Mouse (Mus musculus): ENCODE results near the gene Dapl1. TPM values are rescaled to one million over a fixed set of nuclear protein-coding genes. Genes with fewer than 3 reads are reported as not detected.

Dapl1 gene
- polyA plus RNA-seq, 1 experiment from 2014 or later = 0.96 TPM

- H3K4me2 ChIP-seq (ENCODE audit: low read length) = no peak overlapping the region
- no peak overlapping the region for H3K4me3 ChIP-seq (replicated peaks; ENCODE audit: low read depth, low read length)
- H3K27me3 ChIP-seq (ENCODE audit: control insufficient read depth, insufficient read depth, low read length) = no peaks in the 10 kb centered on the region
- 94% methylated on average over 3 of the region's 3 CpGs for WGBS
- H3K36me3 ChIP-seq (ENCODE audit: control insufficient read depth, insufficient read depth, low read length) = no peaks in the 10 kb centered on the region
- ATAC-seq (ENCODE audit: low FRiP score, low TSS enrichment) (no peak), DNase-seq (no peak)
- no peak overlapping the region for H3K9ac ChIP-seq (replicated peaks; ENCODE audit: low read length)
- H3K9me3 ChIP-seq (ENCODE audit: control insufficient read depth, low read length) = no peaks in the 10 kb centered on the region
- H3K4me1 ChIP-seq (ENCODE audit: control insufficient read depth, insufficient read depth, low read length) = no peaks in the 10 kb centered on the region
- no peak overlapping the region for H3K27ac ChIP-seq (replicated peaks; ENCODE audit: low read depth, low read length)
Measured at GRCm38 (mm10) chr2:59448516-59448915, 35.9 kb upstream of the Dapl1 start.

GRCm38 (mm10) chr2:59448921-59449320, 35.5 kb upstream of the Dapl1 start:
- H3K4me2 ChIP-seq (ENCODE audit: low read length) = no peak overlapping the region
- no peak overlapping the region for H3K27ac ChIP-seq (replicated peaks; ENCODE audit: low read depth, low read length)
- ATAC-seq (ENCODE audit: low FRiP score, low TSS enrichment) (no peak), DNase-seq (no peak)
- no peaks in the 10 kb centered on the region for H3K27me3 ChIP-seq (ENCODE audit: control insufficient read depth, insufficient read depth, low read length)
- no peaks in the 10 kb centered on the region for H3K36me3 ChIP-seq (ENCODE audit: control insufficient read depth, insufficient read depth, low read length)
- no peak overlapping the region for H3K4me3 ChIP-seq (replicated peaks; ENCODE audit: low read depth, low read length)
- H3K4me1 ChIP-seq (ENCODE audit: control insufficient read depth, insufficient read depth, low read length) = no peaks in the 10 kb centered on the region
- no peaks in the 10 kb centered on the region for H3K9me3 ChIP-seq (ENCODE audit: control insufficient read depth, low read length)
- WGBS = 69% methylated on average over 4 of the region's 4 CpGs
- no peak overlapping the region for H3K9ac ChIP-seq (replicated peaks; ENCODE audit: low read length)

- no peak overlapping the region for H3K27ac ChIP-seq (replicated peaks; ENCODE audit: low read depth, low read length)
- no peaks in the 10 kb centered on the region for H3K36me3 ChIP-seq (ENCODE audit: control insufficient read depth, insufficient read depth, low read length)
- H3K4me2 ChIP-seq (ENCODE audit: low read length) = no peak overlapping the region
- ATAC-seq (ENCODE audit: low FRiP score, low TSS enrichment) (no peak), DNase-seq (no peak)
- H3K9ac ChIP-seq (replicated peaks; ENCODE audit: low read length) = no peak overlapping the region
- H3K27me3 ChIP-seq (ENCODE audit: control insufficient read depth, insufficient read depth, low read length) = no peaks in the 10 kb centered on the region
- no peaks in the 10 kb centered on the region for H3K4me1 ChIP-seq (ENCODE audit: control insufficient read depth, insufficient read depth, low read length)
- WGBS = 94% methylated on average over 2 of the region's 2 CpGs
- no peak overlapping the region for H3K4me3 ChIP-seq (replicated peaks; ENCODE audit: low read depth, low read length)
- no peaks in the 10 kb centered on the region for H3K9me3 ChIP-seq (ENCODE audit: control insufficient read depth, low read length)
Measured at GRCm38 (mm10) chr2:59451675-59452074, 32.8 kb upstream of the Dapl1 start.

GRCm38 (mm10) chr2:59452102-59452501, 32.4 kb upstream of the Dapl1 start:
- 48% methylated on average over 3 of the region's 3 CpGs for WGBS
- no peaks in the 10 kb centered on the region for H3K9me3 ChIP-seq (ENCODE audit: control insufficient read depth, low read length)
- no peak overlapping the region for H3K27ac ChIP-seq (replicated peaks; ENCODE audit: low read depth, low read length)
- no peak overlapping the region for H3K4me2 ChIP-seq (ENCODE audit: low read length)
- no peaks in the 10 kb centered on the region for H3K36me3 ChIP-seq (ENCODE audit: control insufficient read depth, insufficient read depth, low read length)
- no peaks in the 10 kb centered on the region for H3K4me1 ChIP-seq (ENCODE audit: control insufficient read depth, insufficient read depth, low read length)
- no peaks in the 10 kb centered on the region for H3K27me3 ChIP-seq (ENCODE audit: control insufficient read depth, insufficient read depth, low read length)
- no peak overlapping the region for H3K9ac ChIP-seq (replicated peaks; ENCODE audit: low read length)
- DNase-seq (no peak), ATAC-seq (ENCODE audit: low FRiP score, low TSS enrichment) (no peak)
- H3K4me3 ChIP-seq (replicated peaks; ENCODE audit: low read depth, low read length) = no peak overlapping the region

- H3K4me2 ChIP-seq (ENCODE audit: low read length) = no peak overlapping the region
- H3K9ac ChIP-seq (replicated peaks; ENCODE audit: low read length) = no peak overlapping the region
- H3K27ac ChIP-seq (replicated peaks; ENCODE audit: low read depth, low read length) = no peak overlapping the region
- no peaks in the 10 kb centered on the region for H3K4me1 ChIP-seq (ENCODE audit: control insufficient read depth, insufficient read depth, low read length)
- H3K4me3 ChIP-seq (replicated peaks; ENCODE audit: low read depth, low read length) = no peak overlapping the region
- 95% methylated on average over 6 of the region's 6 CpGs for WGBS
- no peaks in the 10 kb centered on the region for H3K36me3 ChIP-seq (ENCODE audit: control insufficient read depth, insufficient read depth, low read length)
- no peak for DNase-seq
- no peaks in the 10 kb centered on the region; the same call in 1 of the 2 replicates for H3K9me3 ChIP-seq (ENCODE audit: control insufficient read depth, low read length)
- no peak for ATAC-seq (ENCODE audit: low FRiP score, low TSS enrichment)
- no peaks in the 10 kb centered on the region for H3K27me3 ChIP-seq (ENCODE audit: control insufficient read depth, insufficient read depth, low read length)
Measured at GRCm38 (mm10) chr2:59462086-59462485, 22.4 kb upstream of the Dapl1 start.

- no peak overlapping the region for H3K4me3 ChIP-seq (replicated peaks; ENCODE audit: low read depth, low read length)
- WGBS = 78% methylated on average over 12 of the region's 12 CpGs
- no peak overlapping the region for H3K9ac ChIP-seq (replicated peaks; ENCODE audit: low read length)
- no peaks in the 10 kb centered on the region for H3K27me3 ChIP-seq (ENCODE audit: control insufficient read depth, insufficient read depth, low read length)
- DNase-seq (no peak), ATAC-seq (ENCODE audit: low FRiP score, low TSS enrichment) (no peak)
- no peaks in the 10 kb centered on the region; the same call in 1 of the 2 replicates for H3K9me3 ChIP-seq (ENCODE audit: control insufficient read depth, low read length)
- no peak overlapping the region for H3K27ac ChIP-seq (replicated peaks; ENCODE audit: low read depth, low read length)
- no peaks in the 10 kb centered on the region for H3K36me3 ChIP-seq (ENCODE audit: control insufficient read depth, insufficient read depth, low read length)
- no peak overlapping the region for H3K4me2 ChIP-seq (ENCODE audit: low read length)
- H3K4me1 ChIP-seq (ENCODE audit: control insufficient read depth, insufficient read depth, low read length) = no peaks in the 10 kb centered on the region
Measured at GRCm38 (mm10) chr2:59463428-59464182, 20.8 kb upstream of the Dapl1 start.

GRCm38 (mm10) chr2:59465671-59466070, 18.8 kb upstream of the Dapl1 start:
- no peak overlapping the region for H3K4me2 ChIP-seq (ENCODE audit: low read length)
- no peak overlapping the region for H3K27ac ChIP-seq (replicated peaks; ENCODE audit: low read depth, low read length)
- no peak for ATAC-seq (ENCODE audit: low FRiP score, low TSS enrichment)
- no peaks in the 10 kb centered on the region for H3K36me3 ChIP-seq (ENCODE audit: control insufficient read depth, insufficient read depth, low read length)
- H3K27me3 ChIP-seq (ENCODE audit: control insufficient read depth, insufficient read depth, low read length) = no peaks in the 10 kb centered on the region
- H3K4me3 ChIP-seq (replicated peaks; ENCODE audit: low read depth, low read length) = no peak overlapping the region
- no peaks in the 10 kb centered on the region for H3K9me3 ChIP-seq (ENCODE audit: control insufficient read depth, low read length)
- H3K4me1 ChIP-seq (ENCODE audit: control insufficient read depth, insufficient read depth, low read length) = no peaks in the 10 kb centered on the region
- WGBS = 24% methylated on average over 5 of the region's 5 CpGs
- no peak for DNase-seq
- no peak overlapping the region for H3K9ac ChIP-seq (replicated peaks; ENCODE audit: low read length)

GRCm38 (mm10) chr2:59466358-59466757, 18.1 kb upstream of the Dapl1 start:
- no peaks in the 10 kb centered on the region for H3K36me3 ChIP-seq (ENCODE audit: control insufficient read depth, insufficient read depth, low read length)
- no peaks in the 10 kb centered on the region for H3K9me3 ChIP-seq (ENCODE audit: control insufficient read depth, low read length)
- H3K4me2 ChIP-seq (ENCODE audit: low read length) = no peak overlapping the region
- no peak for ATAC-seq (ENCODE audit: low FRiP score, low TSS enrichment)
- no peak overlapping the region for H3K27ac ChIP-seq (replicated peaks; ENCODE audit: low read depth, low read length)
- H3K4me3 ChIP-seq (replicated peaks; ENCODE audit: low read depth, low read length) = no peak overlapping the region
- no peaks in the 10 kb centered on the region for H3K4me1 ChIP-seq (ENCODE audit: control insufficient read depth, insufficient read depth, low read length)
- H3K9ac ChIP-seq (replicated peaks; ENCODE audit: low read length) = no peak overlapping the region
- no peaks in the 10 kb centered on the region for H3K27me3 ChIP-seq (ENCODE audit: control insufficient read depth, insufficient read depth, low read length)
- DNase-seq = no peak
- WGBS = 86% methylated on average over 5 of the region's 5 CpGs

- WGBS = 65% methylated on average over 4 of the region's 4 CpGs
- no peak overlapping the region for H3K9ac ChIP-seq (replicated peaks; ENCODE audit: low read length)
- H3K36me3 ChIP-seq (ENCODE audit: control insufficient read depth, insufficient read depth, low read length) = no peaks in the 10 kb centered on the region
- H3K27ac ChIP-seq (replicated peaks; ENCODE audit: low read depth, low read length) = no peak overlapping the region
- no peaks in the 10 kb centered on the region for H3K4me1 ChIP-seq (ENCODE audit: control insufficient read depth, insufficient read depth, low read length)
- no peak overlapping the region for H3K4me3 ChIP-seq (replicated peaks; ENCODE audit: low read depth, low read length)
- no peaks in the 10 kb centered on the region for H3K9me3 ChIP-seq (ENCODE audit: control insufficient read depth, low read length)
- no peak overlapping the region for H3K4me2 ChIP-seq (ENCODE audit: low read length)
- H3K27me3 ChIP-seq (ENCODE audit: control insufficient read depth, insufficient read depth, low read length) = no peaks in the 10 kb centered on the region
- DNase-seq (no peak), ATAC-seq (ENCODE audit: low FRiP score, low TSS enrichment) (no peak)
Measured at GRCm38 (mm10) chr2:59467085-59467484, 17.4 kb upstream of the Dapl1 start.
